Comparison of ENCODE assay signal across 9 mouse cellular contexts in genomic region chr2:164441155-164441554, GRCm38 (mm10). TPM values are rescaled to one million over a fixed set of nuclear protein-coding genes. Genes with fewer than 3 reads are reported as not detected.
DNase-seq lines count a peak whose midpoint lies in the region; ATAC-seq lines count a peak whose summit lies in the region.
"Had no signal": no experiment of that assay in that cellular context is flagged by ENCODE, and none has a peak within 500 bp of the region (broad histone marks: within the 10 kb centered on the region; RNA-seq: fewer than 3 reads in every experiment).

No protein-coding gene starts in this region.

- H3K36me3 ChIP-seq in hindbrain, embryonic 12.5 days = no peaks in the 10 kb centered on the region
- no peaks in the 10 kb centered on the region for H3K36me3 ChIP-seq in hindbrain, embryonic 11.5 days (ENCODE audit: control insufficient read depth, insufficient read depth, low read length)
- no peaks in the 10 kb centered on the region for H3K36me3 ChIP-seq in kidney, embryonic 15.5 days

- DNase-seq in hindbrain, embryonic 11.5 days (ENCODE audit: low spot score) = no peak
- no peak for DNase-seq in left cerebral cortex, postnatal 4 days
- no peak for DNase-seq in adrenal gland, adult 2 months
- no peak for DNase-seq in adrenal gland, adult 8-10 months

- H3K4me1 ChIP-seq in hindbrain, embryonic 12.5 days = peaks cover 35% of the 10 kb centered on the region
- H3K4me1 ChIP-seq in hindbrain, embryonic 11.5 days (replicated peaks; ENCODE audit: control insufficient read depth, insufficient read depth, low read length) = no peaks in the 10 kb centered on the region; the same call in 1 of the 2 replicates
- peaks cover 73% of the 10 kb centered on the region for H3K4me1 ChIP-seq in kidney, embryonic 15.5 days

- 38% methylated on average over 8 of the region's 8 CpGs for whole genome bisulfite sequencing in hindbrain, embryonic 12.5 days
- WGBS in hindbrain, embryonic 11.5 days = 35% methylated on average over 8 of the region's 8 CpGs
- WGBS in kidney, embryonic 15.5 days = 25% methylated on average over 8 of the region's 8 CpGs

- H3K27ac ChIP-seq in hindbrain, embryonic 12.5 days = no peak overlapping the region
- no peak overlapping the region for H3K27ac ChIP-seq in hindbrain, embryonic 11.5 days (ENCODE audit: low read depth, low read length)
- H3K27ac ChIP-seq in kidney, embryonic 15.5 days = peak overlapping the region; percentile 86

- H3K27me3 ChIP-seq in hindbrain, embryonic 12.5 days = peaks cover 14% of the 10 kb centered on the region
- no peaks in the 10 kb centered on the region for H3K27me3 ChIP-seq in hindbrain, embryonic 11.5 days (ENCODE audit: control insufficient read depth, insufficient read depth, low read length)
- H3K27me3 ChIP-seq in kidney, embryonic 15.5 days = peaks cover 4% of the 10 kb centered on the region; the same call in 1 of the 2 replicates

- no peak overlapping the region for H3K4me3 ChIP-seq in hindbrain, embryonic 12.5 days
- H3K4me3 ChIP-seq in hindbrain, embryonic 11.5 days (ENCODE audit: low read depth, low read length) = no peak overlapping the region
- peak overlapping the region; percentile 63 for H3K4me3 ChIP-seq in kidney, embryonic 15.5 days (replicated peaks)

- intact Hi-C loops in left cerebral cortex, postnatal 4 days (cut with DNase I) = no loop called here

- ATAC-seq in hindbrain, embryonic 12.5 days (ENCODE audit: low FRiP score) = no peak
- ATAC-seq in hindbrain, embryonic 11.5 days (ENCODE audit: low FRiP score) = no peak
- peak; percentile 92 for ATAC-seq in common myeloid progenitor, adult 5-6 weeks (replicated peaks; ENCODE audit: low read depth, poor library complexity, severe bottlenecking)
- ATAC-seq in kidney, embryonic 15.5 days (replicated peaks; ENCODE audit: low FRiP score) = no peak
- peak; percentile 84 for ATAC-seq in neutrophil, adult 5-6 weeks (ENCODE audit: extremely low read depth, insufficient number of reproducible peaks, low FRiP score, poor library complexity, severe bottlenecking)

- peak overlapping the region; percentile 91; the same call in 1 of the 2 replicates for H3K4me2 ChIP-seq in hindbrain, embryonic 12.5 days (replicated peaks)
- H3K4me2 ChIP-seq in hindbrain, embryonic 11.5 days (replicated peaks; ENCODE audit: low read depth, low read length) = no peak overlapping the region
- H3K4me2 ChIP-seq in kidney, embryonic 15.5 days = peak overlapping the region; percentile 78

- no peaks in the 10 kb centered on the region for H3K9me3 ChIP-seq in hindbrain, embryonic 12.5 days (replicated peaks)
- H3K9me3 ChIP-seq in hindbrain, embryonic 11.5 days (ENCODE audit: control insufficient read depth, low read length) = no peaks in the 10 kb centered on the region
- H3K9me3 ChIP-seq in kidney, embryonic 15.5 days (replicated peaks) = no peaks in the 10 kb centered on the region

- H3K9ac ChIP-seq in hindbrain, embryonic 12.5 days = no peak overlapping the region
- H3K9ac ChIP-seq in hindbrain, embryonic 11.5 days (ENCODE audit: low read depth, low read length) = no peak overlapping the region
- peak overlapping the region; percentile 72 for H3K9ac ChIP-seq in kidney, embryonic 15.5 days

RNA-seq across cellular contexts. Expression of gene Sdc4, which starts 2.5 kb away (rescaled TPM):
- 17.6 and 18.8 TPM in 2 replicates for polyA plus RNA-seq in hindbrain, embryonic 12.5 days (2016; fragmentation: Nextera tagmentation; extraction: Ambion mirVana)
- polyA plus RNA-seq in hindbrain, embryonic 11.5 days (2014; fragmentation: Nextera tagmentation; extraction: Ambion mirVana) = 9.8 and 11.6 TPM in 2 replicates
- 0.05 TPM in 1 of 2 replicates, not detected in the other for total RNA-seq in common myeloid progenitor, adult 5-6 weeks (2017)
- polyA plus RNA-seq in kidney, embryonic 15.5 days (2015; fragmentation: Nextera tagmentation; extraction: Ambion mirVana) = 149 and 161 TPM in 2 replicates
- total RNA-seq in neutrophil, adult 5-6 weeks (2017) = 61.3 and 73.7 TPM in 2 replicates
- total RNA-seq in left cerebral cortex, postnatal 4 days (2021) = 10 to 100 TPM in 1 of 2 experiments, 1 to 10 TPM in 1; 9.6 to 12.6 TPM
- 100 to 1,000 TPM; 123 to 151 TPM for total RNA-seq in adrenal gland, adult 2 months (2021)
- 23.3 and 23.5 TPM in 2 replicates for polyA plus RNA-seq in adrenal gland, adult 2 months (2012; rRNA removed)
- total RNA-seq in adrenal gland, adult 8-10 months (2022) = 100 to 1,000 TPM in 2 of 4 experiments, 10 to 100 TPM in 2; 89.0 to 114 (median 105) TPM

RNA-seq across cellular contexts. Expression of gene Sys1, which starts 15.6 kb away (rescaled TPM):
- 65.1 and 71.5 TPM in 2 replicates for polyA plus RNA-seq in hindbrain, embryonic 12.5 days (2016; fragmentation: Nextera tagmentation; extraction: Ambion mirVana)
- polyA plus RNA-seq in hindbrain, embryonic 11.5 days (2014; fragmentation: Nextera tagmentation; extraction: Ambion mirVana) = 71.3 and 72.2 TPM in 2 replicates
- 8.9 and 13.4 TPM in 2 replicates for total RNA-seq in common myeloid progenitor, adult 5-6 weeks (2017)
- 59.2 and 64.2 TPM in 2 replicates for polyA plus RNA-seq in kidney, embryonic 15.5 days (2015; fragmentation: Nextera tagmentation; extraction: Ambion mirVana)
- 26.4 and 33.5 TPM in 2 replicates for total RNA-seq in neutrophil, adult 5-6 weeks (2017)
- total RNA-seq in left cerebral cortex, postnatal 4 days (2021) = 10 to 100 TPM; 42.5 to 45.8 TPM
- 10 to 100 TPM; 24.5 to 34.0 TPM for total RNA-seq in adrenal gland, adult 2 months (2021)
- 299 and 335 TPM in 2 replicates for polyA plus RNA-seq in adrenal gland, adult 2 months (2012; rRNA removed)
- 10 to 100 TPM; 26.2 to 34.8 (median 30.9) TPM for total RNA-seq in adrenal gland, adult 8-10 months (2022)

RNA-seq across cellular contexts. Expression of gene Gm20458, which starts 19.6 kb away (rescaled TPM):
- polyA plus RNA-seq in hindbrain, embryonic 12.5 days (2016; fragmentation: Nextera tagmentation; extraction: Ambion mirVana) = 1.2 and 5.7 TPM in 2 replicates
- 4.8 and 5.4 TPM in 2 replicates for polyA plus RNA-seq in hindbrain, embryonic 11.5 days (2014; fragmentation: Nextera tagmentation; extraction: Ambion mirVana)
- total RNA-seq in common myeloid progenitor, adult 5-6 weeks (2017) = 0.46 TPM in 1 of 2 replicates, not detected in the other
- 7.7 and 8.3 TPM in 2 replicates for polyA plus RNA-seq in kidney, embryonic 15.5 days (2015; fragmentation: Nextera tagmentation; extraction: Ambion mirVana)
- not detected in 2 replicates for total RNA-seq in neutrophil, adult 5-6 weeks (2017)
- 1 to 10 TPM in 1 of 2 experiments, not detected in 1; 2.9 TPM for total RNA-seq in left cerebral cortex, postnatal 4 days (2021)
- total RNA-seq in adrenal gland, adult 2 months (2021) = 1 to 10 TPM; 3.9 to 9.6 TPM
- polyA plus RNA-seq in adrenal gland, adult 2 months (2012; rRNA removed) = 9.6 and 18.9 TPM in 2 replicates
- total RNA-seq in adrenal gland, adult 8-10 months (2022) = 1 to 10 TPM in 3 of 4 experiments, not detected in 1; 2.3 to 7.3 (median 4.6) TPM

RNA-seq across cellular contexts. Expression of gene Trp53tg5, which starts 32.4 kb away (rescaled TPM):
- not detected in 2 replicates for polyA plus RNA-seq in hindbrain, embryonic 12.5 days (2016; fragmentation: Nextera tagmentation; extraction: Ambion mirVana)
- not detected in 2 replicates for polyA plus RNA-seq in hindbrain, embryonic 11.5 days (2014; fragmentation: Nextera tagmentation; extraction: Ambion mirVana)
- total RNA-seq in common myeloid progenitor, adult 5-6 weeks (2017) = not detected in 2 replicates
- not detected in 2 replicates for polyA plus RNA-seq in kidney, embryonic 15.5 days (2015; fragmentation: Nextera tagmentation; extraction: Ambion mirVana)
- not detected in 2 replicates for total RNA-seq in neutrophil, adult 5-6 weeks (2017)
- not detected for total RNA-seq in left cerebral cortex, postnatal 4 days (2021)
- not detected for total RNA-seq in adrenal gland, adult 2 months (2021)
- not detected in 2 replicates for polyA plus RNA-seq in adrenal gland, adult 2 months (2012; rRNA removed)
- not detected for total RNA-seq in adrenal gland, adult 8-10 months (2022)
- total RNA-seq: adrenal gland, postnatal 36 days had no signal

RNA-seq across cellular contexts. Expression of gene Matn4, which starts 36.2 kb away (rescaled TPM):
- polyA plus RNA-seq in hindbrain, embryonic 12.5 days (2016; fragmentation: Nextera tagmentation; extraction: Ambion mirVana) = 31.5 and 39.5 TPM in 2 replicates
- 0.71 and 0.91 TPM in 2 replicates for polyA plus RNA-seq in hindbrain, embryonic 11.5 days (2014; fragmentation: Nextera tagmentation; extraction: Ambion mirVana)
- total RNA-seq in common myeloid progenitor, adult 5-6 weeks (2017) = not detected in 2 replicates
- polyA plus RNA-seq in kidney, embryonic 15.5 days (2015; fragmentation: Nextera tagmentation; extraction: Ambion mirVana) = 1.1 and 2.4 TPM in 2 replicates
- total RNA-seq in neutrophil, adult 5-6 weeks (2017) = 0.12 TPM in 1 of 2 replicates, not detected in the other
- 1 to 10 TPM; 9.6 to 9.8 TPM for total RNA-seq in left cerebral cortex, postnatal 4 days (2021)
- total RNA-seq in adrenal gland, adult 2 months (2021) = 1 to 10 TPM in 1 of 2 experiments, under 1 TPM in 1; 0.17 to 1.8 TPM
- 1.0 TPM in 2 replicates for polyA plus RNA-seq in adrenal gland, adult 2 months (2012; rRNA removed)
- total RNA-seq in adrenal gland, adult 8-10 months (2022) = under 1 TPM; 0.38 to 0.81 (median 0.67) TPM

Comparison
In these comparisons a context has a peak if more than half of its experiments do, and no peak if none do; other contexts are left out.
1. ATAC-seq: peak in common myeloid progenitor, adult 5-6 weeks (single experiment) and neutrophil, adult 5-6 weeks (single experiment); none in hindbrain, embryonic 12.5 days (single experiment), hindbrain, embryonic 11.5 days (single experiment) and kidney, embryonic 15.5 days (single experiment).
2. RNA of gene Sdc4, which starts 2.5 kb away (total RNA-seq): 123 to 151 TPM in adrenal gland, adult 2 months, 89.0 to 114 TPM in adrenal gland, adult 8-10 months, 61.3 to 73.7 TPM in neutrophil, adult 5-6 weeks and 9.6 to 12.6 TPM in left cerebral cortex, postnatal 4 days; 0.05 TPM in common myeloid progenitor, adult 5-6 weeks; every median in the first group is over 10 times any median in the second.